Mouse (Mus musculus): ENCODE data around the gene Efcab5. TPM values are rescaled to one million over a fixed set of nuclear protein-coding genes. Genes with fewer than 3 reads are reported as not detected.
A peak's percentile ranks its signal among the peaks of the same experiment; 100 is the strongest.

The Efcab5 gene
- 0.09 and 0.24 TPM in 2 replicates for polyA plus RNA-seq (2015; fragmentation: Nextera tagmentation; extraction: Ambion mirVana)

- no peak for ATAC-seq (ENCODE audit: insufficient read depth)
These were observed at the start of gene Efcab5 for GRCm38 (mm10) chr11:77188868-77189267. Gene Efcab5 (minus strand): TSS chr11:77188968.

DNA sequence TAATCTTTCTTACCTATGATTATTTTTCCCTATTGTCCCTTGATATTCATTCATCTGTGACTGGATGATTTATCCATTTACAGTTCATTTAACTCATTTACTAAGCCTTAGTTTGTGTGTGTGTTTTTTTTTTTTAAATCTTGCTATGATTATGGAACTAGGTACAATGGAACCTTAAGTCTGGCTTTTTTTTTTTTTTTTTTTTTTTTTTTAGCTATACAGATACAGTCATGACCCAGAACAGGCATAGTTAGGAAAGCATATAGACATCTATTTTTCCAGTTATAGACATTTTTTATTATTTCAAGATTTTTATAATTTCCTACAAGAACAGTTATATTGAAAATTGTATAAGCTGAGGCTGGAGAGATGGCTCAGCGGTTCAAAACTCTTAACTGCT lies 46.5 kb upstream of the Efcab5 start:
- Histone ChIP-seq H3K4me1 (replicated peaks) (0 out of 2 replicates have a peak, but pooled peaks cover under 1% of the 10 kb centered on the region), H3K27ac (replicated peaks) (no peak overlapping the region), H3K36me3 (replicated peaks) (no peaks in the 10 kb centered on the region), H3K4me3 (replicated peaks) (no peak overlapping the region), H3K9me3 (replicated peaks) (no peaks in the 10 kb centered on the region), H3K9ac (no peak overlapping the region), H3K27me3 (no peaks in the 10 kb centered on the region), H3K4me2 (no peak overlapping the region)
- WGBS (ENCODE audit: insufficient replicate concordance), result 84% methylated on average over 1 of the region's 1 CpGs
- no peak for ATAC-seq (ENCODE audit: insufficient read depth)

More at GRCm38 (mm10) chr11:77188868-77189267, at the start of gene Efcab5:
- Histone ChIP-seq H3K4me3 (replicated peaks) (no peak within 1 kb of the TSS), H3K4me1 (replicated peaks) (0 out of 2 replicates have a peak, but pooled peaks cover 5% of the 10 kb centered on the region), H3K27me3 (no peaks in the 10 kb centered on the region), H3K9ac (no peak within 1 kb of the TSS), H3K27ac (replicated peaks) (no peak within 1 kb of the TSS), H3K4me2 (no peak within 1 kb of the TSS), H3K9me3 (replicated peaks) (no peaks in the 10 kb centered on the region), H3K36me3 (replicated peaks) (no peaks in the 10 kb centered on the region)
- WGBS (ENCODE audit: insufficient replicate concordance), result 78% methylated on average over 6 of the region's 6 CpGs

- no peak for ATAC-seq (ENCODE audit: insufficient read depth)
These were observed 42.7 kb upstream of the Efcab5 start for GRCm38 (mm10) chr11:77231514-77231913.

GRCm38 (mm10) chr11:77230765-77231164 lies 42.0 kb upstream of the Efcab5 start:
- no peaks in the 10 kb centered on the region for H3K9me3 ChIP-seq (replicated peaks)

More at GRCm38 (mm10) chr11:77231514-77231913, 42.7 kb upstream of the Efcab5 start:
- H3K36me3 ChIP-seq (replicated peaks), result no peaks in the 10 kb centered on the region
- H3K9ac ChIP-seq, result no peak overlapping the region
- H3K27me3 ChIP-seq, result no peaks in the 10 kb centered on the region
- WGBS (ENCODE audit: insufficient replicate concordance), result 60% methylated on average over 2 of the region's 2 CpGs
- H3K4me3 ChIP-seq (replicated peaks), result no peak overlapping the region
- no peaks in the 10 kb centered on the region for H3K4me1 ChIP-seq (replicated peaks)
- H3K4me2 ChIP-seq, result no peak overlapping the region
- no peaks in the 10 kb centered on the region for H3K9me3 ChIP-seq (replicated peaks)
- no peak overlapping the region for H3K27ac ChIP-seq (replicated peaks)

DNA sequence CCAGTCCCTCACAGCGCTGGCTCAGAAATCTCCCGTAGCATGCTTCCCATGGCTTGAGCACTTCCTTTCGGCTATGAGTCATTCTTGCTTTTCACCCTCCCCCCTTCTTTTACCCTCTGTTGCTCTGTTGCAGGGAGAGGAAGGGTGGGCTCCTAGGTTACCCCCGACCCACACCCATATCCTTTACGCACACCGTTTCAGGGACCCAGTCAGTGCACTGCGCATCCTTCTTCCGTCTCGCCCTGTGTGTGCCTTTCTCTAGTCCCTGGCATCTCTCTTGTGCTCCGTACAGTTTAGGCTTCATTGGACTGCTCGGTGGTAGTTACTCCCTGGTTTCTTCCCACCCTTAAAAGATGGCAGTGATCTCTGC lies 28.0 kb upstream of the Efcab5 start:
- Histone ChIP-seq H3K4me1 (replicated peaks) (peaks cover 26% of the 10 kb centered on the region), H3K27me3 (no peaks in the 10 kb centered on the region), H3K27ac (replicated peaks) (peak overlapping the region; percentile 93), H3K4me3 (replicated peaks) (peak overlapping the region; percentile 95), H3K9me3 (replicated peaks) (no peaks in the 10 kb centered on the region), H3K9ac (peak overlapping the region; percentile 98), H3K36me3 (replicated peaks) (no peaks in the 10 kb centered on the region), H3K4me2 (peak overlapping the region; percentile 98)
- WGBS (ENCODE audit: insufficient replicate concordance), result 2% methylated on average over 11 of the region's 11 CpGs
- ATAC-seq (ENCODE audit: insufficient read depth), result peak; percentile 48; the same call in 1 of the 2 replicates

More at GRCm38 (mm10) chr11:77230765-77231164, 42.0 kb upstream of the Efcab5 start:
- no peaks in the 10 kb centered on the region for H3K4me1 ChIP-seq (replicated peaks)
- H3K9ac ChIP-seq, result no peak overlapping the region
- no peaks in the 10 kb centered on the region for H3K27me3 ChIP-seq
- H3K36me3 ChIP-seq (replicated peaks), result no peaks in the 10 kb centered on the region
- H3K4me2 ChIP-seq, result no peak overlapping the region
- no peak for ATAC-seq (ENCODE audit: insufficient read depth)
- H3K27ac ChIP-seq (replicated peaks), result no peak overlapping the region
- no peak overlapping the region for H3K4me3 ChIP-seq (replicated peaks)
- 59% methylated on average over 2 of the region's 2 CpGs for WGBS (ENCODE audit: insufficient replicate concordance)

GRCm38 (mm10) chr11:77215951-77216760 lies 27.4 kb upstream of the Efcab5 start, which contains the start of gene Ssh2:
Gene Ssh2 (plus strand): TSS chr11:77216287.
- Histone ChIP-seq H3K27me3 (no peaks in the 10 kb centered on the region), H3K27ac (replicated peaks) (peak within 1 kb of the TSS; percentile 93), H3K4me1 (replicated peaks) (peaks cover 26% of the 10 kb centered on the region), H3K4me2 (peak within 1 kb of the TSS; percentile 98), H3K36me3 (replicated peaks) (no peaks in the 10 kb centered on the region), H3K4me3 (replicated peaks) (peak within 1 kb of the TSS; percentile 95), H3K9me3 (replicated peaks) (no peaks in the 10 kb centered on the region), H3K9ac (peak within 1 kb of the TSS; percentile 98)
- under 1% methylated on average over 73 of the region's 82 CpGs for WGBS (ENCODE audit: insufficient replicate concordance)
- peak; percentile 87 for ATAC-seq (ENCODE audit: insufficient read depth)

- H3K36me3 ChIP-seq (replicated peaks), result no peaks in the 10 kb centered on the region
- 2% methylated on average over 11 of the region's 11 CpGs for WGBS (ENCODE audit: insufficient replicate concordance)
- H3K27me3 ChIP-seq, result no peaks in the 10 kb centered on the region
- ATAC-seq (ENCODE audit: insufficient read depth), result no peak
- H3K9me3 ChIP-seq (replicated peaks), result no peaks in the 10 kb centered on the region
- peaks cover 26% of the 10 kb centered on the region for H3K4me1 ChIP-seq (replicated peaks)
- peak overlapping the region; percentile 98 for H3K4me2 ChIP-seq
- peak overlapping the region; percentile 98 for H3K9ac ChIP-seq
- H3K4me3 ChIP-seq (replicated peaks), result peak overlapping the region; percentile 95
- peak overlapping the region; percentile 93 for H3K27ac ChIP-seq (replicated peaks)
These were observed 26.7 kb upstream of the Efcab5 start for GRCm38 (mm10) chr11:77215483-77215882.

- Histone ChIP-seq H3K9ac (no peak overlapping the region), H3K27me3 (no peaks in the 10 kb centered on the region), H3K36me3 (replicated peaks) (no peaks in the 10 kb centered on the region), H3K4me3 (replicated peaks) (no peak overlapping the region; the same call in 1 of the 2 replicates), H3K4me1 (replicated peaks) (peaks cover 26% of the 10 kb centered on the region), H3K27ac (replicated peaks) (no peak overlapping the region), H3K9me3 (replicated peaks) (no peaks in the 10 kb centered on the region), H3K4me2 (peak overlapping the region; percentile 98)
- WGBS (ENCODE audit: insufficient replicate concordance), result 2% methylated on average over 1 of the region's 1 CpGs
- ATAC-seq (ENCODE audit: insufficient read depth), result no peak
These were observed 26.0 kb upstream of the Efcab5 start for GRCm38 (mm10) chr11:77214755-77215154.

- H3K9ac ChIP-seq, result no peak overlapping the region
- no peaks in the 10 kb centered on the region for H3K9me3 ChIP-seq (replicated peaks)
- H3K36me3 ChIP-seq (replicated peaks), result no peaks in the 10 kb centered on the region
- ATAC-seq (ENCODE audit: insufficient read depth), result no peak
- no peak overlapping the region for H3K27ac ChIP-seq (replicated peaks)
- H3K4me1 ChIP-seq (replicated peaks), result peaks cover 26% of the 10 kb centered on the region
- 87% methylated on average over 1 of the region's 1 CpGs for WGBS (ENCODE audit: insufficient replicate concordance)
- H3K27me3 ChIP-seq, result no peaks in the 10 kb centered on the region
- H3K4me3 ChIP-seq (replicated peaks), result no peak overlapping the region
- H3K4me2 ChIP-seq, result peak overlapping the region; percentile 98; the same call in 1 of the 2 replicates
These were observed 25.4 kb upstream of the Efcab5 start for GRCm38 (mm10) chr11:77214142-77214692.

- Histone ChIP-seq H3K4me1 (replicated peaks) (0 out of 2 replicates have a peak, but pooled peaks cover 6% of the 10 kb centered on the region), H3K4me2 (no peak overlapping the region), H3K36me3 (replicated peaks) (no peaks in the 10 kb centered on the region), H3K27me3 (no peaks in the 10 kb centered on the region), H3K9ac (no peak overlapping the region), H3K9me3 (replicated peaks) (no peaks in the 10 kb centered on the region), H3K27ac (replicated peaks) (no peak overlapping the region), H3K4me3 (replicated peaks) (no peak overlapping the region)
- WGBS (ENCODE audit: insufficient replicate concordance), result 4% methylated on average over 1 of the region's 1 CpGs
- no peak for ATAC-seq (ENCODE audit: insufficient read depth)
These were observed 11.9 kb upstream of the Efcab5 start for GRCm38 (mm10) chr11:77200703-77201102.

GRCm38 (mm10) chr11:77199636-77200035 lies 10.9 kb upstream of the Efcab5 start:
- Histone ChIP-seq H3K36me3 (replicated peaks) (no peaks in the 10 kb centered on the region), H3K9ac (no peak overlapping the region), H3K4me2 (peak overlapping the region; percentile 8; the same call in 1 of the 2 replicates), H3K27me3 (no peaks in the 10 kb centered on the region), H3K27ac (replicated peaks) (0 out of 2 replicates have a peak overlapping the region, but pooled peaks have one; percentile 2), H3K4me3 (replicated peaks) (no peak overlapping the region), H3K4me1 (replicated peaks) (0 out of 2 replicates have a peak, but pooled peaks cover 8% of the 10 kb centered on the region), H3K9me3 (replicated peaks) (no peaks in the 10 kb centered on the region)
- no peak for ATAC-seq (ENCODE audit: insufficient read depth)
- WGBS (ENCODE audit: insufficient replicate concordance), result 28% methylated on average over 4 of the region's 4 CpGs
